Mouse (Mus musculus): ENCODE measurements around the gene Vmn2r8. TPM values are rescaled to one million over a fixed set of nuclear protein-coding genes. Genes with fewer than 3 reads are reported as not detected.
"Not testable (repeated sequence)": the region's sequence is repeated elsewhere in the genome, so short reads cannot be mapped to it uniquely, and the experiment has no call there.

Vmn2r8 gene
- total RNA-seq (2022) = not detected

- DNase-seq = not testable (repeated sequence)
Observed at GRCm38 (mm10) chr5:108808750-108809149, at the start of gene Vmn2r8. TSS of gene Vmn2r8 (minus strand) at chr5:108808850.

GRCm38 (mm10) chr5:108852501-108852900 is 43.9 kb upstream of the Vmn2r8 start, which contains the start of gene Vmn2r9:
TSS of gene Vmn2r9 (minus strand) at chr5:108852601.
- not testable (repeated sequence) for DNase-seq

DNA sequence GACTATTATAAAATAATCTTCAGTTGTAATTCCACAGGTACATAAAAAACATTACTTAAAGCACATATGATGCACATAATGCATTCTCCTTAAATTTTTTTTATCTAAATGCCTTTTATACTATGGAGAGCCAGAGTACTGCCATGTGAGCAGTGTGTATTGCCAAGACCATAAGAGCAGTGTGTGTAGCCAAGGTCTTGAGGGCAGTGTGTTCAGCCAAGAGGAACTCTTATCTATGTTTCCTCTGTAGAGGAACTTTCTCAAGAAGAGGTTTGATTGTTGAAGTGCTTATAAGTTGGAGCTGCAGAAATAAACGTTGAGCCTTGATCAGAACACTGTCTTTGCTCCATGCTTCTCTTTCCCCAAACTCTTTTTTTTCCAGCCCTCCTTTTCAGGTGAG is 40.8 kb upstream of the Vmn2r8 start:
- DNase-seq = no peak

DNA sequence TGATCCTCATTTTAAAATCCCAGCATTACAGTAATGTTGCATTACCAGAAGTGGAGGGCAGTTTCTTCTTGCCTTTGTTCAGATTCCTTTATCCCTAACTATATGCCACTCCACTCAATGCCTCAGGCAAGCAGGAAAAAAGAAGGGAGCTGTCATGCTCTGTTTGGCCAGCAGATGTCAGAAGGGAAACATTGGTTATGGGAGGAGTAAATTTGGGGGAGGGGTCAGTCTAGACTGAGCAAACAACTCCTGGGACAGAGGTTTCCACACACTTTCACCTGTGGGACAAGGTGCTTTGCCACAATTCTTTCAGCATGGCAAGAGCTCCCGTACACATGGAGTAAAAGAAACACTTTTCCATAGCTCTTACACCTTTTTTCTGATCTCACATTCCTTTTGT is 27.5 kb upstream of the Vmn2r8 start:
- DNase-seq = peak; percentile 5

- DNase-seq = peak; percentile 19
Observed at GRCm38 (mm10) chr5:108823276-108823675, 14.6 kb upstream of the Vmn2r8 start.

- peak; percentile 4 for DNase-seq
Observed at GRCm38 (mm10) chr5:108803646-108804045, 5.0 kb downstream of the Vmn2r8 start.

DNA sequence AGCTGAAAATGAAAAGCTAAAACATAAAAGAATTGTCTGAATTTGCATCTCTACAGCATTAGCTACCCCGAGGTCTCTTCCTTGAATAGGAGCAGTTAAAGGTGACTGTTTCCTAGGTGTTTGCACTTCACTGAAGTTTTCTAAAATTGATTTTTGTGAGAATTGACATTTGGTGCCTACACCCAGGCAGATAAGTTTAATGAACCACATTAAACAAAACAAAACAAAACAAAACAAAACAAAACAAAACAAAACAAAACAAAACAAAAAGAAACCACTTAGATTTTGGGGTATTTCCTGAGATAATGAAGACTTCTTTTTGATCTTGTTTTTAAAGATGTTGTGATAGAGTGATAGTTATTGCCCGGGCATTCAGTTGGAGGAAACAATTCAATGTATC is 13.4 kb downstream of the Vmn2r8 start, which contains the start of gene Tmed11:
TSS of gene Tmed11 (minus strand) at position 101 of the 400 bp plus-strand sequence.
- not testable (repeated sequence) for DNase-seq

DNA sequence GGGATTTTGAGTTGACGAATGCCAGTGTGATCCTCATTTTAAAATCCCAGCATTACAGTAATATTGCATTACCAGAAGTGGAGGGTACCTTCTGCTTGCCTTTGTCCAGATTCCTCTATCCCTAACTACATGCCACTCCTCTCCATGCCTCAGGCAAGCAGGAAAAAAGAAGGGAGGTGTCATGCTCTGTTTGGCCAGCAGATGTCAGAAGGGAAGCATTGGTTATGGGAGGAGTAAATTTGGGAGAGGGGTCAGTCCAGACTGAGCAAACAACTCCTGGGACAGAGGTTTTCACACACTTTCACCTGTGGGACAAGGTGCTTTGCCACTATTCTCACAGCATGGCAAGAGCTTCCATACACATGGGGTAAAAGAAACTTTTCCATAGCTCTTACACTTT is 18.3 kb downstream of the Vmn2r8 start:
- peak; percentile 4 for DNase-seq

DNA sequence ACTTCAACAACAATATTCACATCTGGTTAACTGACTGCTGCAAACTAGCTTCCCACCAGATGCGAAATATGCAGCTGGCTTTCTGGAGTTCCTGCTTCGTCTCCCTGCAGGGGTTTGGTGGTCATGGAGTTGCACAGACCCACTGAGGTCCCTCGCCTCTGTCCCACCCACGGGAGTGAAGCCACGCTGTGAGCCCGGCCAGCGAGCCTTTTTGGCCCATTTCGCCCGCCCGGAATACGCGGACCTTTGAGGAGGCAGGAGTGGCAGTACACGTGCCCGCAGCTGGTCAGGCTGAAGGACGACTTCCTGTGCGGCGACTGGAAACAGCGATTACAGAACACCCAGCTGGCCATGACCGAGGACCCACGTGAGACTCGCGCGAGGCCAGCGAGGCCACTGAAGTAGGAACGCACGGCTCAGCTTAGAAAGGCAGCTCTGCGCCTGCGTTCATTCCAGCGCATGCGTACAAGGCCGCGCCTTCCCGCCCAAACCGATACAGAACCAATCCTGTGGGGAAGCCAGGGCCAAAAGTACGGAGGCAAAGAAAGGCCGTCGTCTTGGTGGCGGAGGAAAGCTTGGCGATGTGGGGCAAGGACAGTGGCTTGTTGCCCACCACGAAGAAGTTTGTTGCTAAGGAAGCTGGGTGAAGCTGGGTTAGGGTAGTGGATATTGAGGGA is 33.9 kb downstream of the Vmn2r8 start, which contains the start of gene Rnf212:
TSS of gene Rnf212 (minus strand) at position 353 of the 677 bp plus-strand sequence.
- no peak for DNase-seq

DNA sequence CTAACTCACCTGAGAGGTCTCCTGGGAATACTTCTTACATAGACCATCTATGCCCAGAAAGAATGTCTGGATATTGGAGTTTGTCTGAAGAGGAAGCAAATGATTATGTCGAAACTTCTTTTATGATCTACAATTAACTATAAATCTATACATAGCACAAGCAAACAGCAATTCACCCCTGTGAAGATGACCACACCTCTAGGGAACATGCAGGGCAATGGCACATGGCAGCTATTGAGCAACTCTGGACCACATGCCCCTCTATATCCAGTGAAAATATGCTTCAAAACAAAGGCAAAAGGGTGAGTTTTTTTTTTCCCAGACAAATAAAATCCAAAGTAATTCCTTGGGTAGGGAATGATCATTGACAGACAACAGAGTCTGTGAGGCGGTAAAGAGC is 48.6 kb downstream of the Vmn2r8 start:
- DNase-seq = no peak

DNA sequence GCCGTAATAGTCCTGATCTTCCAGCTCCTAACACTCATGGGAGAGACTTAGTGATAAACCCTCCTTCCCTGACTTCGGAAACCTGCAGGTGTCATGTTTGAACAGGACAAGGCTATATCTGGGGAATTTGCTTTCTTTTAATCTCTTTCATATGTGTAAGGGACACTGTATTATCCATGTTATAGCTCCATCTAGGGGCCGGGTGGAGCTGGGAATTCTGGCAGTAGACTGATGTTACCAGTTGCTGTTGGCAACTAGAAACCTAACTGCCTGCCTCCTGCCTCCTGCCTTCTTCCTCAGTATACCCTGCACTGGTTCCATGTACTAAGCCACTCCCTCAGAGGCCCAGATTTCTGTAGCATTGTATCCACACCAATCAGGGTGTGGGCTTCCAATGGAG is 50.3 kb downstream of the Vmn2r8 start:
- DNase-seq = peak; percentile 2

DNA sequence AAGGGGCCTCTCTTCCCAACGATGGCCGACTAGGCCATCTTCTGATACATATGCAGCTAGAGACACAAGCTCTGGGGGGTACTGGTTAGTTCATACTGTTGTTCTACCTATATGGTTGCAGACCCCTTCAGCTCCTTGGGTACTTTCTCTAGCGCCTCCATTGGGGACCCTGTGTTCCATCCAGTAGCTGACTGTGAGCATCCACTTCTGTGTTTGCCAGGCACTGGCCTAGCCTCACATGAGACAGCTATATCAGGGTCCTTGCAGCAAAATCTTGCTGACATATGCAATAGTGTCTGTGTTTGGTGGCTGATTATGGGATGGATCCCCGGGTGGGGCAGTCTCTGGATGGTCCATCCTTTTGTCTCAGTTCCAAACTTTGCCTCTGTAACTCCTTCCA is 57.4 kb downstream of the Vmn2r8 start:
- DNase-seq = not testable (repeated sequence)

- DNase-seq = no peak
Observed at GRCm38 (mm10) chr5:108750328-108751210, 58.1 kb downstream of the Vmn2r8 start.

DNA sequence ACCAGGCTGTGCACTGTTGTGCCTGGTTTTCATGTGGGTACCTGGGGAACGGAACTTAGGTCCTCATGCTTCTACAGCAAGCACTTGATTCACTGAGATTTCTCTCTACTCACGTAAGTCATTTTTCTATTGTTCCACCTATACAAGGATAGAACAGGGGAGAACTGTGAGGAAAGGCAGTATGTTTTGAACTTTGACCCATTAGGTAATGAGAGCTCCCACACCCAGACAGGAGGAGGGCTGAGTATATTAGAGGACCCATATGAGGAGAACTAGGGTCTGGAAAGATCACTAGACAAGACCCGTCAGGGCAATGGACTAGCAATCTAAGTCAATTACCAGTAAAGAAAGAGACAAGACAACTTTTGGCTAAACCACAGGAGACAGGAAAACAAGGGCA is 64.0 kb downstream of the Vmn2r8 start:
- DNase-seq = no peak

DNA sequence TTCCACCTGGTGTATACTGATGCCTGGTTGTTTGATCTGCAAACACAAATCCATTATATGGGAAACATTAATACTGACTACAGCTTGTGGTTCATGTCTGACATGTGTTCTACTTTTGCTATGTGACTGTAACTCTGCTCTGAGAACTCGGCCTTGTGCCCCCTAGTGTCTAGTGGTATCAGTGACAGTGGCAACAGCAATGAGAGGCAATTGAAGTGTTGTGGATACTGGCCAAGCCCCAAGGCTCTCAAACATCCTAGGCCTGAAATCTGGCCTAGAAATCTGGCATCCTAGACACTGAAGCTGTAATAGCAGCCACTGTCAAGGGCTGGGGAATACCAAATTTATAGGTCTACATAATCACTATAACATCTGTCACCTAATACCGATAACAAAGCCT is 64.8 kb downstream of the Vmn2r8 start:
- no peak for DNase-seq

DNA sequence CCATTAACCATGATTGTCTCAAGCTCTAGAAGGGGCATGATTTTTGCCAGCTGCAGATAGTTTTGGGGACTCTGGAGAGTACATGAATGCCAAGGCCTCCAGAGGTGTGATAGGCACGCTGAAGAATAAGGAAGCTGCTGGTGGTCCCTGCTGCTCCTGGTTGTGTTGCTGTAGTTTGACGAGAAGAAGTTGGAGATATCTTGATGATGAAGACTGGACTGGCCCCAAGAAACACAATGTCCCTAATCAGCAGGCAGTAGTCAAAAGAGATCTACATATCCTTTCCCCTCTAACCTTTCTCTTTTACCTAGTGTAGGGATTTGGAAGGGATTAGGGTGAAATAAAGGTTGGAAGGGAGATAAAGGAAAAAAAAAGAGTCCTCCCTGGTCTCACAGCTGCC is 66.1 kb downstream of the Vmn2r8 start:
- no peak for DNase-seq

DNA sequence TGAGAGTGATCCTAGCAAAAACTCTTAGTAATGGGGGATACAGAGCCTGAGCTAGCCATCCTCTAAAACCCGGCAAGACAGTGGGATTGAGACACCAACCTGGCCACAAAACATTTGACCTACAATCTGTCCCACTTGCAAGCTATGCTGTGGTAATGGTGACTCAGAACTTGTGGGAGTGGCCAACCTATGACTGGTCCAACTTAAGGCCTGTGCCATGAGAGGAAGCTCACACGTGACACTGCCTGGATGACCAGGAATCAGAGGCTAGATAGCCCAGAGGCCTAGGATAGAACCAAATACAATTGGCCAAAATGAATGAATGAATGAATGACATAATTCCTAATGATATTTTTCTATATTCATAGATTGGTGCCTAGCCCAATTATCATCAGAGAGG is 66.8 kb downstream of the Vmn2r8 start:
- DNase-seq = no peak

Other genes starting within 250 kb of the Vmn2r8 start
- gene Gak, start 179.1 kb downstream of the Vmn2r8 start, total RNA-seq (2022) = 100 to 1,000 TPM in 2 of 4 experiments, 10 to 100 TPM in 2; 87.2 to 105 (median 95.9) TPM
- 10 to 100 TPM; 27.3 to 34.7 (median 31.8) TPM for gene Tmem175, start 179.1 kb downstream of the Vmn2r8 start, total RNA-seq (2022)
- 10 to 100 TPM; 17.5 to 31.1 (median 22.6) TPM for gene Idua, start 148.5 kb downstream of the Vmn2r8 start, total RNA-seq (2022)
- gene Dgkq, start 139.2 kb downstream of the Vmn2r8 start, total RNA-seq (2022) = 10 to 100 TPM; 15.3 to 39.9 (median 31.0) TPM
- under 1 TPM; 0.14 to 0.46 (median 0.19) TPM for gene Slc26a1, start 133.3 kb downstream of the Vmn2r8 start, total RNA-seq (2022)
- gene Fgfrl1, start 116.5 kb downstream of the Vmn2r8 start, total RNA-seq (2022) = 10 to 100 TPM; 29.5 to 52.6 (median 34.7) TPM
- not detected for gene Rnf212, start 33.9 kb downstream of the Vmn2r8 start, total RNA-seq (2022)
- not detected for gene Tmed11, start 13.5 kb downstream of the Vmn2r8 start, total RNA-seq (2022)
- gene Vmn2r9, start 43.8 kb upstream of the Vmn2r8 start, total RNA-seq (2022) = not detected
- gene Vmn2r10, start 197.7 kb upstream of the Vmn2r8 start, total RNA-seq (2022) = not detected